Mouse (Mus musculus): ENCODE data around the gene Olfr672. TPM values are rescaled to one million over a fixed set of nuclear protein-coding genes. Genes with fewer than 3 reads are reported as not detected.
"Not testable (repeated sequence)": the region's sequence is repeated elsewhere in the genome, so short reads cannot be mapped to it uniquely, and the experiment has no call there.

Gene Olfr672
- 0.21 TPM in 1 of 2 replicates, not detected in the other for polyA plus RNA-seq (2015; fragmentation: Nextera tagmentation; extraction: Ambion mirVana)

DNA sequence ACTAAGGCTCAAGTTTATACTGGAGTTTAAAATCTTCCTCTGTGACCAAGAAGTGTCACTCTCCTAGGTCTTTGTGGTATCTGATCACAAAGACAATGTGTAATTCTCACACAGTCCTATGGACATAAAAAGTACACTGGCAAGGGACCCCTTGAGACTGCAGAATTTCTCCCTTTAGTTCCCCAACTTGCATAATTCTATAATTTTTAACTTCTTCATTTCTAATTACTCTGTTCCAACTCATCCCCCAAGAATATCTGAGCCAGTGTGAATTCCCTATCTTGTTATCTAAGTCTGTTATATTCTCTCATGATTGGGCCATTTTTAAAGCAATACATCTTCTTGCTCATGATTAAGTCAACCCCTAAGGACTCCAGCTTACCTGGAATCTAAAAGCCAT is at the start of gene Olfr672:
Gene Olfr672 (minus strand): TSS at position 101 of the 400 bp plus-strand sequence.
- Histone ChIP-seq H3K4me3 (no peak within 1 kb of the TSS), H3K4me2 (no peak within 1 kb of the TSS), H3K27ac (no peak within 1 kb of the TSS), H3K9me3 (no peaks in the 10 kb centered on the region), H3K27me3 (no peaks in the 10 kb centered on the region), H3K36me3 (no peaks in the 10 kb centered on the region), H3K4me1 (no peaks in the 10 kb centered on the region), H3K9ac (no peak within 1 kb of the TSS)
- no peak for ATAC-seq (ENCODE audit: insufficient number of reproducible peaks, insufficient read depth, low FRiP score, low TSS enrichment, low read depth)

DNA sequence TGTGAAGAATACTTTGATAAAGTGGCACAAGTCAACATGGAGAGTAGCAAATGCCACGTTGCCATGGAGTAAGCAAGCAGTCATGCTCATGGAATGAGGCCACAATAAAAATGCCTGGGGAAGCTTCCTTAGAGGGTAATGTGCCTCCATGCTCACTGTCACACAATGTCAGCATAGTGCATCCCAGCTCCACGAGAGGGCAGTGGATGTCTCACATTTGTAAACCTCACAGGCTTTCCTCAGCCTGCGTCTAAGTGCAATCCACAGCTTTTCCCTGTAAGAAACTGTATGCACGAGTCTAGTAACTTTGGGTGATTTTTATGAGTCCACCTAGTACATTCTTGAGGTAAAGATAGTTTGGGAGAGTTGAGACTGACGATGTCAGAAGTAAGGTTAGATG is 32.0 kb upstream of the Olfr672 start:
- not testable (repeated sequence) for H3K36me3 ChIP-seq; H3K9ac ChIP-seq; H3K4me1 ChIP-seq; H3K9me3 ChIP-seq; H3K27ac ChIP-seq; ATAC-seq (ENCODE audit: insufficient number of reproducible peaks, insufficient read depth, low FRiP score, low TSS enrichment, low read depth); H3K4me2 ChIP-seq; H3K4me3 ChIP-seq; H3K27me3 ChIP-seq
- 60% methylated on average over 5 of the region's 5 CpGs for WGBS

GRCm38 (mm10) chr7:105032398-105032797 is 30.6 kb upstream of the Olfr672 start, which contains the start of gene Olfr676:
Gene Olfr676 (plus strand): TSS chr7:105032698.
- Histone ChIP-seq H3K4me3 (no peak within 1 kb of the TSS), H3K4me1 (0 out of 2 replicates have a peak, but pooled peaks cover 3% of the 10 kb centered on the region), H3K27ac (no peak within 1 kb of the TSS), H3K4me2 (no peak within 1 kb of the TSS), H3K9me3 (no peaks in the 10 kb centered on the region), H3K9ac (no peak within 1 kb of the TSS), H3K27me3 (no peaks in the 10 kb centered on the region), H3K36me3 (no peaks in the 10 kb centered on the region)
- no peak for ATAC-seq (ENCODE audit: insufficient number of reproducible peaks, insufficient read depth, low FRiP score, low TSS enrichment, low read depth)

DNA sequence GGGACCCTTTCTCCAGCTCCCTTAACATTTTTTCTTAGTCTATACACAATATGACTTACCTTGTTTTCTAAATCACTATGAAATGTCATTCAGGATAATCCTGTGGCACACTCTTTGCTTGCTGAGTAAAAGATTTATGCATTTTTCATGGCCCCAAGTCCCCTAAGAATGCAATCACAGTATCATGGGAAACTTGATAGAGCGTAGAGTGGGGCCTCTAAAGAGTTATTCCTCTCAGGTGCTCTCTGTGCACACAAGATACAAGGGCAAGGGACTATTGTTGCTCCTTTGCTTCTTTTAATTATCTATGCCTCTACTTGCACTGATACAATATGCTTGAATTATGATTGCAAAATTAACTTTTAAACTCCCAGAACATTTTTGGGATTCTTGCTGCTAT is 26.5 kb upstream of the Olfr672 start, which contains the start of gene Olfr675:
Gene Olfr675 (minus strand): TSS at position 101 of the 400 bp plus-strand sequence.
- Histone ChIP-seq H3K9ac (no peak within 1 kb of the TSS), H3K27ac (peak within 1 kb of the TSS; percentile 60), H3K9me3 (no peaks in the 10 kb centered on the region), H3K27me3 (no peaks in the 10 kb centered on the region), H3K4me1 (0 out of 2 replicates have a peak, but pooled peaks cover 3% of the 10 kb centered on the region), H3K4me2 (no peak within 1 kb of the TSS), H3K36me3 (no peaks in the 10 kb centered on the region), H3K4me3 (no peak within 1 kb of the TSS)
- 35% methylated on average over 1 of the region's 1 CpGs for WGBS
- ATAC-seq (ENCODE audit: insufficient number of reproducible peaks, insufficient read depth, low FRiP score, low TSS enrichment, low read depth): no peak

DNA sequence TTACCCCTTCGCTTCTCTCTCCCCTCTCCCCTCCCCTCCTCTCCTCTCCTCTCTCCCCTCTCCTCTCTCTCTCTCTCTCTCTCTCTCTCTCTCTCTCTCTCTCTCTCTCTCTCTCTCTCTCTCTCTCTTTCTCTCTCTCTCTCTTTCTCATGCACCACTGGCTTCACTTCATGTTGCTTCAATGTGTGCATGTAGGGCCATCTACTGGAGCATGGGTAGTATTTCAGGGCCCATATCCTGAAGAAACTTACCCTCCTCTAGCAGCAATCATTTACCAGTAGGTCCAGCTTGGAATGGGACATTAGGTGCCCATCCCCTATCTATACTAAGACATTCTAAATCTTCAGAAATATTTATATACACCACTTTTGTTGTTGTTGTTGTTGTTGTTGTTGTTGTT is 20.7 kb upstream of the Olfr672 start:
- ATAC-seq (ENCODE audit: insufficient number of reproducible peaks, insufficient read depth, low FRiP score, low TSS enrichment, low read depth): no peak
- 36% methylated on average over 1 of the region's 1 CpGs for WGBS
- H3K4me1 ChIP-seq: no peaks in the 10 kb centered on the region

DNA sequence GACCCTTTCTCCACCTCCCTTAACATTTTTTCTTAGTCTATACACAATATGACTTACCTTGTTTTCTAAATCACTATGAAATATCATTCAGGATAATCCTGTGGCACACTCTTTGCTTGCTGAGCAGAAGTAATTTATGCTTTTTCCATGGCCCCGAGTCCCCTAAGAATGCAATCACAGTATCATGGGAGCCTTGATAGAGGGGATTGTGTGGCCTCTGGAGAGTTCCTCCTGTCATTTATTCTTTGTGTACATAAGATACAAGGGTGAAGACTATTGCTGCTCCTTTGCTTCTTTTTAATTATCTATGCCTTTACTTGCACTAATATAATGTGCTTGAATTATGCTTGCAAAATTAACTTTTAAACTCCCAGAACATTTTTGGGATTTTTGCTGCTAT is 22.8 kb downstream of the Olfr672 start, which contains the start of gene Olfr671:
Gene Olfr671 (minus strand): TSS at position 101 of the 400 bp plus-strand sequence.
- 80% methylated on average over 1 of the region's 1 CpGs for WGBS
- Histone ChIP-seq H3K4me1 (no peaks in the 10 kb centered on the region), H3K36me3 (no peaks in the 10 kb centered on the region), H3K4me2 (no peak within 1 kb of the TSS), H3K9ac (no peak within 1 kb of the TSS), H3K9me3 (no peaks in the 10 kb centered on the region; the same call in 1 of the 2 replicates), H3K27me3 (no peaks in the 10 kb centered on the region), H3K4me3 (no peak within 1 kb of the TSS), H3K27ac (no peak within 1 kb of the TSS)
- no peak for ATAC-seq (ENCODE audit: insufficient number of reproducible peaks, insufficient read depth, low FRiP score, low TSS enrichment, low read depth)

More for the DNA sequence above, 20.7 kb upstream of the Olfr672 start:
- no peaks in the 10 kb centered on the region for H3K27me3 ChIP-seq
- no peak overlapping the region for H3K27ac ChIP-seq
- no peak overlapping the region for H3K4me2 ChIP-seq
- no peaks in the 10 kb centered on the region for H3K36me3 ChIP-seq
- no peak overlapping the region for H3K4me3 ChIP-seq
- no peaks in the 10 kb centered on the region for H3K9me3 ChIP-seq
- H3K9ac ChIP-seq: no peak overlapping the region

DNA sequence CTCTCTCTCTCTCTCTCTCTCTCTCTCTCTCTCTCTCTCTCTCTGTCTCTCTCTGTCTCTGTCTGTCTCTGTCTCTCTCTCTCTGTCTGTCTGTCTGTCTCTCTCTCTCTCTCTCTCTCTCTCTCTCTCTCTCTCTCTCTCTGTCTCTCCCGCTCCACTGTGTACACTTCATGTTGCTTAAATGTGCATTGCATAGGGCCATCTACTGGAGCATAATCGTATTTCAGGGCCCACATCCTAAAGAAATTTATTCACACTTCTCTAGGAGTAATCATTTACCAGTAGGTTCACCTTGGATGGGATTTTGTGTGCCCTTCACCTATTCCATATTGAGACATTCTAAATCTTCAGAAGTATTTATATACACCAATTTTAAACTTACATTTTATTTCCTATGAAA is 29.3 kb downstream of the Olfr672 start:
- ATAC-seq (ENCODE audit: insufficient number of reproducible peaks, insufficient read depth, low FRiP score, low TSS enrichment, low read depth); H3K9me3 ChIP-seq; H3K27ac ChIP-seq; H3K27me3 ChIP-seq; H3K9ac ChIP-seq; H3K4me2 ChIP-seq; H3K4me1 ChIP-seq; H3K36me3 ChIP-seq; H3K4me3 ChIP-seq: not testable (repeated sequence)
- 64% methylated on average over 2 of the region's 2 CpGs for WGBS

DNA sequence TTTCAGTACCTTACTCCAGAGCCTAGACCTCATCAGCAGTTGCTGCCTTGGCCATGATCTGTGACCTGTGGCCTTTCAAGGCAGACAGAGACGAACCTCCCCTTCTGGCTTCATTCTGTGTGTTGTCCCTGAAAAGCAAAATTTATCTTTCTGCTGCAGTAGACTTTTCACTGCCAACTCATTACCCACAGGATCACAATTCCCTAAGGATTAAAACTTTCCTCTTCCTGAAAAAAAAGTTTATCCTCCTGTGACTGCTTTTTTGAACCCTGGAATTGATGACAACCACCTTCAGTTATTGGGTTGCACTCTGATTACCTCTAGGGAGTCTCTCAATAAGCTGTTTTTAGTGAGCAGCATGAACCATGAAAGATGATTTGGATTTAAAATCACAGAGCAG is 39.3 kb downstream of the Olfr672 start, which contains the start of gene Olfr670:
Gene Olfr670 (minus strand): TSS at position 101 of the 400 bp plus-strand sequence.
- H3K4me1 ChIP-seq: no peaks in the 10 kb centered on the region
- no peak within 1 kb of the TSS for H3K4me3 ChIP-seq
- H3K9ac ChIP-seq: no peak within 1 kb of the TSS
- 0 out of 2 replicates have a peak, but pooled peaks cover 3% of the 10 kb centered on the region for H3K9me3 ChIP-seq
- 42% methylated on average over 1 of the region's 1 CpGs for WGBS
- H3K36me3 ChIP-seq: no peaks in the 10 kb centered on the region
- ATAC-seq (ENCODE audit: insufficient number of reproducible peaks, insufficient read depth, low FRiP score, low TSS enrichment, low read depth): no peak
- no peak within 1 kb of the TSS for H3K4me2 ChIP-seq
- H3K27me3 ChIP-seq: no peaks in the 10 kb centered on the region
- no peak within 1 kb of the TSS for H3K27ac ChIP-seq

DNA sequence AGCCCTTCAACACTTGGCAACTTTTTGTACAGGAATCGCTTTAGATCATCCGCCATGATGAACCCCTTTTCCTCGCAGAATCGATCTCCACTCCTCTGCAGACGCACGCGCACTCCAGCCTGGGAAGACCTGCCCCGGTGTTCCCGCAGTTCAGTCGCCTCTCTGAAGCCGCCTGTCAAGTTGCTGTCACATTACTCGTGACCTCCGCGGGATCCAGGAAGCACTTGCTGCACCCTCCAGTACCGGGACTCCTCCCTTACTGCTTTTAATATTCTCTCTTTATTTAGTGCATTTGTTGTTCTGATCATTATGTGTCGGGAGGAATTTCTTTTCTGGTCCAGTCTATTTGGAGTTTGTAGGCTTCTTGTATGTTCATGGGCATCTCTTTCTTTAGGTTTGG is 51.6 kb downstream of the Olfr672 start:
- H3K9me3 ChIP-seq; H3K4me1 ChIP-seq; H3K36me3 ChIP-seq; H3K9ac ChIP-seq; H3K4me3 ChIP-seq; H3K4me2 ChIP-seq; H3K27ac ChIP-seq; ATAC-seq (ENCODE audit: insufficient number of reproducible peaks, insufficient read depth, low FRiP score, low TSS enrichment, low read depth); H3K27me3 ChIP-seq: not testable (repeated sequence)
- WGBS: 93% methylated on average over 16 of the region's 16 CpGs

Other genes with a start within 250 kb of the Olfr672 start
- gene Usp17le, start 224.6 kb downstream of the Olfr672 start, polyA plus RNA-seq (2015; fragmentation: Nextera tagmentation; extraction: Ambion mirVana): not detected in 2 replicates
- gene Usp17lb, start 159.4 kb downstream of the Olfr672 start, polyA plus RNA-seq (2015; fragmentation: Nextera tagmentation; extraction: Ambion mirVana): not detected in 2 replicates
- gene Usp17la, start 145.0 kb downstream of the Olfr672 start, polyA plus RNA-seq (2015; fragmentation: Nextera tagmentation; extraction: Ambion mirVana): 0.10 TPM in 1 of 2 replicates, not detected in the other
- gene Olfr665, start 124.0 kb downstream of the Olfr672 start, polyA plus RNA-seq (2015; fragmentation: Nextera tagmentation; extraction: Ambion mirVana): not detected in 2 replicates
- gene Olfr666, start 106.1 kb downstream of the Olfr672 start, polyA plus RNA-seq (2015; fragmentation: Nextera tagmentation; extraction: Ambion mirVana): 0.17 TPM in 1 of 2 replicates, not detected in the other
- not detected in 2 replicates for gene Olfr667, start 80.5 kb downstream of the Olfr672 start, polyA plus RNA-seq (2015; fragmentation: Nextera tagmentation; extraction: Ambion mirVana)
- gene Olfr668, start 74.0 kb downstream of the Olfr672 start, polyA plus RNA-seq (2015; fragmentation: Nextera tagmentation; extraction: Ambion mirVana): not detected in 2 replicates
- gene Olfr669, start 67.8 kb downstream of the Olfr672 start, polyA plus RNA-seq (2015; fragmentation: Nextera tagmentation; extraction: Ambion mirVana): not detected in 2 replicates
- not detected in 2 replicates for gene Olfr670, start 39.4 kb downstream of the Olfr672 start, polyA plus RNA-seq (2015; fragmentation: Nextera tagmentation; extraction: Ambion mirVana)
- not detected in 2 replicates for gene Olfr671, start 22.9 kb downstream of the Olfr672 start, polyA plus RNA-seq (2015; fragmentation: Nextera tagmentation; extraction: Ambion mirVana)
- not detected in 2 replicates for gene Olfr675, start 26.4 kb upstream of the Olfr672 start, polyA plus RNA-seq (2015; fragmentation: Nextera tagmentation; extraction: Ambion mirVana)
- gene Olfr676, start 30.7 kb upstream of the Olfr672 start, polyA plus RNA-seq (2015; fragmentation: Nextera tagmentation; extraction: Ambion mirVana): not detected in 2 replicates
- gene Olfr677, start 49.3 kb upstream of the Olfr672 start, polyA plus RNA-seq (2015; fragmentation: Nextera tagmentation; extraction: Ambion mirVana): not detected in 2 replicates
- gene Olfr678, start 62.4 kb upstream of the Olfr672 start, polyA plus RNA-seq (2015; fragmentation: Nextera tagmentation; extraction: Ambion mirVana): 0.08 TPM in 1 of 2 replicates, not detected in the other
- 0.45 TPM in 1 of 2 replicates, not detected in the other for gene Olfr679, start 79.2 kb upstream of the Olfr672 start, polyA plus RNA-seq (2015; fragmentation: Nextera tagmentation; extraction: Ambion mirVana)
- not detected in 2 replicates for gene Olfr680-ps1, start 90.8 kb upstream of the Olfr672 start, polyA plus RNA-seq (2015; fragmentation: Nextera tagmentation; extraction: Ambion mirVana)
- gene Olfr681, start 114.8 kb upstream of the Olfr672 start, polyA plus RNA-seq (2015; fragmentation: Nextera tagmentation; extraction: Ambion mirVana): not detected in 2 replicates
- 0.27 TPM in 1 of 2 replicates, not detected in the other for gene Olfr683, start 145.0 kb upstream of the Olfr672 start, polyA plus RNA-seq (2015; fragmentation: Nextera tagmentation; extraction: Ambion mirVana)
- not detected in 2 replicates for gene Olfr684, start 161.6 kb upstream of the Olfr672 start, polyA plus RNA-seq (2015; fragmentation: Nextera tagmentation; extraction: Ambion mirVana)
- 0.13 TPM in 1 of 2 replicates, not detected in the other for gene Olfr685, start 184.0 kb upstream of the Olfr672 start, polyA plus RNA-seq (2015; fragmentation: Nextera tagmentation; extraction: Ambion mirVana)
- not detected in 2 replicates for gene Olfr686, start 205.5 kb upstream of the Olfr672 start, polyA plus RNA-seq (2015; fragmentation: Nextera tagmentation; extraction: Ambion mirVana)